Mouse (Mus musculus) B cell, adult (primary cell): ENCODE results near the gene Olfr304. TPM values are rescaled to one million over a fixed set of nuclear protein-coding genes. Genes with fewer than 3 reads are reported as not detected.

Experiments
- total RNA-seq: library from RNA; stranded (reverse); gene quantifications from 4 replicates; pipeline ENCODE4 v1.2.4, GENCODE M21; 2023; ENCODE audit not compliant: inconsistent age

Olfr304 gene
- not detected in 4 replicates for total RNA-seq

GRCm38 (mm10) chr7:86386558-86386957 lies at the start of gene Olfr304:
TSS of gene Olfr304 (minus strand) at chr7:86386658.

GRCm38 (mm10) chr7:86403546-86403945 lies 17.1 kb upstream of the Olfr304 start, which contains the start of gene Olfr301:
TSS of gene Olfr301 (plus strand) at chr7:86403846.

GRCm38 (mm10) chr7:86397689-86398088 lies 11.2 kb upstream of the Olfr304 start, which contains the start of gene Olfr303:
TSS of gene Olfr303 (minus strand) at chr7:86397789.

GRCm38 (mm10) chr7:86366828-86367227 lies 19.6 kb downstream of the Olfr304 start, which contains the start of gene Olfr305:
TSS of gene Olfr305 (minus strand) at chr7:86366928.

GRCm38 (mm10) chr7:86337486-86337885 lies 49.0 kb downstream of the Olfr304 start, which contains the start of gene Olfr307:
TSS of gene Olfr307 (minus strand) at chr7:86337586.

Other genes with a start within 250 kb of the Olfr304 start
- gene Vmn2r75, start 214.9 kb downstream of the Olfr304 start, total RNA-seq, result not detected in 4 replicates
- gene Vmn2r76, start 140.3 kb downstream of the Olfr304 start, total RNA-seq, result not detected in 4 replicates
- not detected in 4 replicates for gene Olfr310, start 109.5 kb downstream of the Olfr304 start, total RNA-seq
- not detected in 4 replicates for gene Olfr309, start 73.0 kb downstream of the Olfr304 start, total RNA-seq
- not detected in 4 replicates for gene Olfr308, start 61.0 kb downstream of the Olfr304 start, total RNA-seq
- not detected in 4 replicates for gene Olfr307, start 49.1 kb downstream of the Olfr304 start, total RNA-seq
- gene Olfr305, start 19.7 kb downstream of the Olfr304 start, total RNA-seq, result not detected in 4 replicates
- gene Olfr303, start 11.1 kb upstream of the Olfr304 start, total RNA-seq, result not detected in 4 replicates
- not detected in 4 replicates for gene Olfr301, start 17.2 kb upstream of the Olfr304 start, total RNA-seq
- not detected in 4 replicates for gene Olfr299, start 73.3 kb upstream of the Olfr304 start, total RNA-seq
- not detected in 4 replicates for gene Olfr298, start 105.8 kb upstream of the Olfr304 start, total RNA-seq
- gene Olfr297, start 133.3 kb upstream of the Olfr304 start, total RNA-seq, result not detected in 4 replicates
- gene Olfr295, start 197.2 kb upstream of the Olfr304 start, total RNA-seq, result not detected in 4 replicates
- gene Olfr294, start 230.0 kb upstream of the Olfr304 start, total RNA-seq, result not detected in 4 replicates